Comparison of ENCODE assay signal across 10 mouse cellular contexts in the genomic region with DNA sequence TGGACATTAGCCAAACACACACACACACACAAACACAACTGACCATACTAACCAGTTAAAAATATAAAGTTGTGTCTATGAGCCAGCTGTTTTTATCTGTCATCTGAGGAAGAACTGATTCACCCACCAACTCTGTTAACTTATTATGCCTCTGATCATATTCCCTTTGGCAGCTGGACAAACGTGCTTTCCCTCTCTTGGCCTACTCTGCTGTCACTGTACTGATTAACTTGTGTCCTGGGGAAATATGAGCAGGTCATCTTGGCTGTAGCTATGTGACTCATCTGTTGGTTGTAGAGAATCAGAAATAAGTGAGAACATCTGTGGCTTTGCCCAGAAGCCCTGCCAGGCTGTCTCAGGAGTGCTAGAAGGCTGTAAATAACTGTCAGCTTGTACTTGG.
DNase-seq lines count a peak whose midpoint lies in the region; ATAC-seq and TF ChIP-seq lines count a peak whose summit lies in the region.
"Had no signal": no experiment of that assay in that cellular context is flagged by ENCODE, and none has a peak within 500 bp of the region (broad histone marks: within the 10 kb centered on the region; RNA-seq: fewer than 3 reads in every experiment).

No protein-coding gene starts in this region.

- no peaks in the 10 kb centered on the region for H3K4me1 ChIP-seq in kidney, embryonic 14.5 days (ENCODE audit: control insufficient read depth, insufficient read depth, low read length)
- H3K4me1 ChIP-seq in limb, embryonic 14.5 days (ENCODE audit: control insufficient read depth, insufficient read depth, low read length): no peaks in the 10 kb centered on the region
- H3K4me1 ChIP-seq in intestine, embryonic 15.5 days (replicated peaks): no peaks in the 10 kb centered on the region
- H3K4me1 ChIP-seq: midbrain, embryonic 10.5 days had no signal

- no peak overlapping the region for H3K4me3 ChIP-seq in kidney, embryonic 14.5 days (ENCODE audit: low read length)
- H3K4me3 ChIP-seq in gastrocnemius, adult 2 months: no peak overlapping the region
- no peak overlapping the region for H3K4me3 ChIP-seq in limb, embryonic 14.5 days (replicated peaks; ENCODE audit: low read length)
- no peak overlapping the region for H3K4me3 ChIP-seq in intestine, embryonic 15.5 days (replicated peaks)
- H3K4me3 ChIP-seq: layer of hippocampus, adult 2 months; midbrain, embryonic 10.5 days had no signal

- H3K4me2 ChIP-seq in kidney, embryonic 14.5 days (replicated peaks; ENCODE audit: low read depth, low read length): no peak overlapping the region
- H3K4me2 ChIP-seq in limb, embryonic 14.5 days (replicated peaks; ENCODE audit: low read depth, low read length, severe bottlenecking): no peak overlapping the region
- no peak overlapping the region for H3K4me2 ChIP-seq in intestine, embryonic 15.5 days (replicated peaks)

- H3K27me3 ChIP-seq in kidney, embryonic 14.5 days (ENCODE audit: control insufficient read depth, insufficient read depth, low read length): no peaks in the 10 kb centered on the region
- H3K27me3 ChIP-seq in limb, embryonic 14.5 days (ENCODE audit: control insufficient read depth, insufficient read depth, low read length): no peaks in the 10 kb centered on the region
- no peaks in the 10 kb centered on the region for H3K27me3 ChIP-seq in intestine, embryonic 15.5 days (replicated peaks)

- no peak overlapping the region for H3K27ac ChIP-seq in kidney, embryonic 14.5 days (ENCODE audit: low read depth, low read length)
- H3K27ac ChIP-seq in gastrocnemius, adult 2 months: peak overlapping the region; percentile 81
- H3K27ac ChIP-seq in limb, embryonic 14.5 days (replicated peaks; ENCODE audit: low read depth, low read length): no peak overlapping the region
- no peak overlapping the region for H3K27ac ChIP-seq in intestine, embryonic 15.5 days
- H3K27ac ChIP-seq: layer of hippocampus, adult 2 months; midbrain, embryonic 10.5 days had no signal

- H3K9ac ChIP-seq in kidney, embryonic 14.5 days (ENCODE audit: low read depth, low read length): no peak overlapping the region
- H3K9ac ChIP-seq in limb, embryonic 14.5 days (ENCODE audit: low read depth, low read length, severe bottlenecking): no peak overlapping the region
- H3K9ac ChIP-seq in intestine, embryonic 15.5 days: no peak overlapping the region

- no peak for TF ChIP-seq POLR2A in limb, embryonic 14.5 days (IDR thresholded peaks at IDR 0.05; ENCODE audit: borderline replicate concordance, extremely low read depth, insufficient read depth, insufficient read length)

- 25% methylated on average over 1 of the region's 1 CpGs for WGBS in kidney, embryonic 14.5 days
- 23% methylated on average over 1 of the region's 1 CpGs for WGBS in limb, embryonic 14.5 days
- 28% methylated on average over 1 of the region's 1 CpGs for WGBS in intestine, embryonic 15.5 days

- no peak for TF ChIP-seq CTCF in gastrocnemius, adult 2 months (IDR thresholded peaks at IDR 0.05)

- peak; percentile 12 for DNase-seq in kidney, adult 18-20 months
- peak; percentile 44 for DNase-seq in adipocyte (ENCODE audit: low spot score)
- DNase-seq in gastrocnemius, adult 2 months: peak; percentile 76
- peak; percentile 41 for DNase-seq in limb, embryonic 14.5 days (ENCODE audit: low spot score)
- DNase-seq in spleen, postnatal 10 days (ENCODE audit: low spot score in 2 of 2): no peak
- DNase-seq in thymus, postnatal 10 days (ENCODE audit: low spot score in 2 of 2): no peak

- ATAC-seq in kidney, embryonic 14.5 days (ENCODE audit: low FRiP score, low TSS enrichment): no peak
- peak; percentile 60; the same call in 1 of the 2 replicates for ATAC-seq in limb, embryonic 14.5 days (ENCODE audit: low FRiP score, low read depth)
- no peak for ATAC-seq in intestine, embryonic 15.5 days

- intact Hi-C loops in gastrocnemius, adult 2 months (cut with DNase I): loop anchor here (2.0 to 5.0 kb wide), 2 partner anchors 174 to 232 kb away; a partner anchor contains a TSS

- no peaks in the 10 kb centered on the region for H3K36me3 ChIP-seq in kidney, embryonic 14.5 days (ENCODE audit: control insufficient read depth, insufficient read depth, low read length)
- H3K36me3 ChIP-seq in limb, embryonic 14.5 days (ENCODE audit: control insufficient read depth, insufficient read depth, low read length): no peaks in the 10 kb centered on the region
- H3K36me3 ChIP-seq in intestine, embryonic 15.5 days: no peaks in the 10 kb centered on the region
- H3K36me3 ChIP-seq: midbrain, embryonic 10.5 days had no signal

- no peaks in the 10 kb centered on the region for H3K9me3 ChIP-seq in kidney, embryonic 14.5 days (ENCODE audit: control insufficient read depth, low read length)
- H3K9me3 ChIP-seq in limb, embryonic 14.5 days (ENCODE audit: control insufficient read depth, low read length): no peaks in the 10 kb centered on the region
- H3K9me3 ChIP-seq in intestine, embryonic 15.5 days: no peaks in the 10 kb centered on the region
- H3K9me3 ChIP-seq: midbrain, embryonic 10.5 days had no signal

Comparison
In these comparisons a context has a peak if more than half of its experiments do, and no peak if none do; other contexts are left out.
1. DNase-seq: peak in kidney, adult 18-20 months (single experiment), adipocyte (single experiment), gastrocnemius, adult 2 months (single experiment) and limb, embryonic 14.5 days (single experiment); none in spleen, postnatal 10 days (0 of 2) and thymus, postnatal 10 days (0 of 2).